Mouse (Mus musculus) intestine, embryonic 16.5 days (tissue): ENCODE measurements at regions not wholly inside any gene's neighbourhood (a gene's known extent, or its start where the extent isn't known, plus 50 kb on each side); places are given as distances from the start of the nearest gene placed in this dataset.
A peak's percentile ranks its signal among the peaks of the same experiment; 100 is the strongest.
"Not testable (repeated sequence)": the region's sequence is repeated elsewhere in the genome, so short reads cannot be mapped to it uniquely, and the experiment has no call there.

Experiments used
- ATAC-seq: fragments of 200-750 bp; cut with Nextera tagmentation; 2 replicates; pipeline ENCODE4 v1.8.0; 2017; ENCODE audit warnings: moderate TSS enrichment, moderate library complexity
- H3K27ac ChIP-seq: fragments of 300-500 bp; sonication (generic); 2 replicates; pipeline ENCODE4 v1.5.1; 2014; ENCODE audit warnings: mild to moderate bottlenecking, low read length
- H3K27me3 ChIP-seq: fragments of 300-500 bp; sonication (generic); replicated peaks from 2 replicates; pipeline ENCODE4 v1.6.1; 2014; ENCODE audit warnings: low read length, control low read depth, mixed read lengths; ENCODE audit not compliant: control insufficient read depth, insufficient read depth
- H3K36me3 ChIP-seq: fragments of 300-500 bp; sonication (generic); 2 replicates; pipeline ENCODE4 v1.6.1; 2014; ENCODE audit warnings: low read length, control low read depth; ENCODE audit not compliant: control insufficient read depth, insufficient read depth
- H3K4me1 ChIP-seq: fragments of 300-500 bp; sonication (generic); 2 replicates; pipeline ENCODE4 v1.6.1; 2014; ENCODE audit warnings: low read length, control low read depth, mixed read lengths; ENCODE audit not compliant: control insufficient read depth, insufficient read depth
- H3K4me2 ChIP-seq: fragments of 300-500 bp; sonication (generic); 2 replicates; pipeline ENCODE4 v1.6.1; 2014; ENCODE audit warnings: low read depth, low read length, control low read depth
- H3K4me3 ChIP-seq: fragments of 300-500 bp; sonication (generic); 2 replicates; pipeline ENCODE4 v1.5.1; 2014; ENCODE audit warnings: mild to moderate bottlenecking, low read length
- H3K9ac ChIP-seq: fragments of 300-500 bp; sonication (generic); 2 replicates; pipeline ENCODE4 v1.6.1; 2014; ENCODE audit warnings: low read depth, low read length
- H3K9me3 ChIP-seq: fragments of 300-500 bp; sonication (generic); 2 replicates; pipeline ENCODE4 v1.6.1; 2016; ENCODE audit warnings: low read length, control low read depth; ENCODE audit not compliant: control insufficient read depth
- WGBS: fragments of 180-500 bp; shearing (Covaris S2); extraction: QIAGEN DNeasy Blood & Tissue Kit; methylation state at CpG from one replicate; pipeline ENCODE4 v1.1.7; 2014; 5-methylcytosine and 5-hydroxymethylcytosine counted together

DNA sequence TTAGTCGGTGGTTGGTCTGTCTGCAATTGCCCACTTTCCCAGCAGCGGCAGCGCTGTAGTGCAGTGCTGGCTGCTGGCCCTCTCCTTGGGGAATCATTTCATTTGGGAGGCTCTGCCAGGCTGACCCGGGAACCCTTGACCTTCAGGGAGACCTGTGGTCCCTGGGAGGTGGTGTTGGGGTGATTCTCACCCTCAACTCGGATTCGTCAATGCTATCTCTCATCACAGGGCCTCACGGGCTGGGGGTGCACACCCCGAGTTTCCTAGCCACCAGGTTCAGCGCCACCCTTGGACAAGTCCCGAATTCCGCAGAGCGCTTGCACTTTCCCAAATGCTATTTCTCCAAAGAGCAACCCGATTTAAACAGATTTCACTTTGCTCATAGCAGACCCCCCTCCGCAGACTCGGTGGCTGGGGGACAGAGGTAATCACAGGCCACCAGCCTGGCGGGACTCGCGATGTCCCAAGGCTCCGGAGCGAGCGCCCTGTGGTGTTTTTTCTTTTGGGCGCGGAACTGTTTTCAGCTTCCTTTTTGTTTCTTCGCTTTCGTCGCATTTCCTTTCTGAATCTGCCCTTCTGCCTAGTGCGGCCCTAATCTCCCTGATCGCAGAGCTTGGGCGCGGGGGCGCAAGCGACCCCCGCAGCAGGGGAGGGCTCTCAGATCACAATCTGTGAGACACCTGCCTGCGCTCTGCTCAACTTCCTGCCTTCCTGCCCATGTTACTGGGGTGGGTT, 300.7 kb downstream of the Vrk1 start:
- H3K27ac ChIP-seq = no peak overlapping the region
- H3K4me2 ChIP-seq = peak overlapping the region; percentile 84
- peak overlapping the region; percentile 64 for H3K9ac ChIP-seq
- no peaks in the 10 kb centered on the region for H3K9me3 ChIP-seq
- H3K4me1 ChIP-seq = peaks cover 5% of the 10 kb centered on the region; the same call in 1 of the 2 replicates
- H3K36me3 ChIP-seq = no peaks in the 10 kb centered on the region
- H3K4me3 ChIP-seq = peak overlapping the region; percentile 57
- 1% methylated on average over 34 of the region's 34 CpGs for WGBS
- H3K27me3 ChIP-seq = no peaks in the 10 kb centered on the region; the same call in 1 of the 2 replicates
- ATAC-seq = no peak; the same call in 1 of the 2 replicates

GRCm38 (mm10) chr12:106311320-106311825, 301.3 kb downstream of the Vrk1 start:
- H3K9me3 ChIP-seq = no peaks in the 10 kb centered on the region
- H3K9ac ChIP-seq = peak overlapping the region; percentile 64
- no peaks in the 10 kb centered on the region for H3K36me3 ChIP-seq
- ATAC-seq = no peak
- WGBS = 55% methylated on average over 7 of the region's 7 CpGs
- peaks cover 5% of the 10 kb centered on the region; the same call in 1 of the 2 replicates for H3K4me1 ChIP-seq
- no peaks in the 10 kb centered on the region; the same call in 1 of the 2 replicates for H3K27me3 ChIP-seq
- peak overlapping the region; percentile 84 for H3K4me2 ChIP-seq
- H3K27ac ChIP-seq = no peak overlapping the region
- peak overlapping the region; percentile 57 for H3K4me3 ChIP-seq

GRCm38 (mm10) chr12:106311831-106312600, 302.0 kb downstream of the Vrk1 start:
- Histone ChIP-seq H3K27ac (no peak overlapping the region), H3K4me3 (no peak overlapping the region), H3K9ac (no peak overlapping the region), H3K36me3 (no peaks in the 10 kb centered on the region), H3K27me3 (no peaks in the 10 kb centered on the region; the same call in 1 of the 2 replicates), H3K4me2 (no peak overlapping the region), H3K9me3 (no peaks in the 10 kb centered on the region), H3K4me1 (peaks cover 5% of the 10 kb centered on the region; the same call in 1 of the 2 replicates)
- WGBS = 81% methylated on average over 17 of the region's 17 CpGs
- no peak for ATAC-seq

DNA sequence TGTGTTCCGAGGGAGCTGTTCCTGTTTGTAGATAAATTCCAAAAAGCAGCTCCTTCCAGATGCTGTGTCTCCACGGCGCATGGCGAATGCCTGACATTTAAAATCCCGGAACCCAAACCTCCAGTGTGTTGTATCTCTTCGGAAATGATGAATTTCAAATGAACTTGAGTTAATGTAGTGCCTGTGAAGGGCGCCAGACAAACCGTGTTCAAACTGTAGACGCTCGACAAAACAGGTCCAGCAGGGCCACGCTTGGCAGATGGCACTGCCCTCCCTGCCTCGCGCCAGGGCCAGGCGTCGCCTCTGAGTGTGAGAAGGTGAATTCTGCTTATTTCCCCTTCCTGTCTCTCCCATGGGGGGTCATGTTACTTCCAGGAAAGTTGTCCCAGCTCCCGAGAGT, 307.7 kb downstream of the Vrk1 start:
- H3K4me1 ChIP-seq = no peaks in the 10 kb centered on the region
- no peaks in the 10 kb centered on the region for H3K27me3 ChIP-seq
- H3K9me3 ChIP-seq = no peaks in the 10 kb centered on the region
- WGBS = 87% methylated on average over 16 of the region's 16 CpGs
- no peaks in the 10 kb centered on the region for H3K36me3 ChIP-seq
- H3K9ac ChIP-seq = no peak overlapping the region
- H3K27ac ChIP-seq = no peak overlapping the region
- no peak overlapping the region for H3K4me2 ChIP-seq
- no peak for ATAC-seq
- H3K4me3 ChIP-seq = no peak overlapping the region

GRCm38 (mm10) chr12:106321511-106321910, 311.5 kb downstream of the Vrk1 start:
- Histone ChIP-seq H3K4me1 (no peaks in the 10 kb centered on the region), H3K9me3 (no peaks in the 10 kb centered on the region), H3K4me3 (no peak overlapping the region), H3K9ac (no peak overlapping the region), H3K36me3 (no peaks in the 10 kb centered on the region), H3K27me3 (no peaks in the 10 kb centered on the region), H3K27ac (no peak overlapping the region), H3K4me2 (no peak overlapping the region)
- no peak for ATAC-seq
- 85% methylated on average over 7 of the region's 7 CpGs for WGBS

DNA sequence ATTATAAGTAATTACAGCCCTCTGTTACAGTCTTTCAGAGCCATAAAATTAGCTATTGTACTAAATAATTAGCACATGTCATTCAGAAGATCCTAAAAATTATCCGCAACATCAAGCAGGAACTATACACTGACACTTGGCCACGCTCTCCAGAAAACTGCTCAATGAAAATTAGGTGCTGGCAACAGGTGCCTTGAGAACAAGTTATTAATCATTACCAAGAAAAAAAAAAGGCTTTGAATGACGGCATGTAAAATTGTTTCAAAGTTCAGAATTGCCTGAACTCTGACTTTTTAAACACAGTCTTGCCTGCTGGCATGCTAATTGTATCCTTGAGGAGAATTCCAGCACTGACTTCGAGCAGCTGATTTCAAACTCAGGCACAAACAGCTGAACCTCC, 316.6 kb downstream of the Vrk1 start:
- no peak overlapping the region for H3K9ac ChIP-seq

DNA sequence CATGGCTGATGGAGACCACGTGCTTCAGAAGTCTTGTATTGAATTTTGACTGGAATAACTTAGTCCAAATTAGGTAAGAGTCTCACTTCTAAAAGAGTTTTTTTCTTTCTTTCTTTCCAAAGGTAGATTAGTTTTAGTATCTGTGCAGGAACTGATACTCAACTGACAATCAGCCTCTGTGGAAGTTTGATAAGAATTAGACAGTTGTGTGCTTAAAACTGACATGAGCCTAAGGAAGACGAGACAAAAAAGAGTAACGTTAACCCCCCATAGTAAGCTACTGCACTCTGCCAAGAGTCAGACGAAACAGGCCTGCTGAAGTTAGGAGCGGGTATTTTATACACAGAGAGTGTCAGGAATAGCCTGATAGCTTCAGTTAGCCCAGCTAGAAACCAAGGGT, 317.3 kb downstream of the Vrk1 start:
- ATAC-seq = no peak
- H3K9me3 ChIP-seq = no peaks in the 10 kb centered on the region
- no peak overlapping the region for H3K27ac ChIP-seq
- H3K27me3 ChIP-seq = no peaks in the 10 kb centered on the region
- no peaks in the 10 kb centered on the region for H3K36me3 ChIP-seq
- no peaks in the 10 kb centered on the region for H3K4me1 ChIP-seq
- no peak overlapping the region for H3K4me3 ChIP-seq
- WGBS = 79% methylated on average over 5 of the region's 5 CpGs
- H3K9ac ChIP-seq = no peak overlapping the region
- no peak overlapping the region for H3K4me2 ChIP-seq

More for the DNA sequence above, 316.6 kb downstream of the Vrk1 start:
- 0 out of 2 replicates have a peak, but pooled peaks have one; percentile 42 for ATAC-seq
- H3K36me3 ChIP-seq = no peaks in the 10 kb centered on the region
- H3K4me2 ChIP-seq = no peak overlapping the region
- no peaks in the 10 kb centered on the region for H3K4me1 ChIP-seq
- no peaks in the 10 kb centered on the region for H3K27me3 ChIP-seq
- H3K27ac ChIP-seq = no peak overlapping the region
- WGBS = 51% methylated on average over 4 of the region's 4 CpGs
- H3K4me3 ChIP-seq = no peak overlapping the region
- no peaks in the 10 kb centered on the region for H3K9me3 ChIP-seq

GRCm38 (mm10) chr12:106357867-106358266, 347.8 kb downstream of the Vrk1 start:
- Histone ChIP-seq H3K27ac (no peak overlapping the region), H3K27me3 (no peaks in the 10 kb centered on the region), H3K4me2 (no peak overlapping the region), H3K36me3 (no peaks in the 10 kb centered on the region), H3K4me1 (no peaks in the 10 kb centered on the region), H3K9me3 (no peaks in the 10 kb centered on the region), H3K4me3 (no peak overlapping the region), H3K9ac (no peak overlapping the region)
- WGBS = 86% methylated on average over 9 of the region's 9 CpGs
- ATAC-seq = no peak

DNA sequence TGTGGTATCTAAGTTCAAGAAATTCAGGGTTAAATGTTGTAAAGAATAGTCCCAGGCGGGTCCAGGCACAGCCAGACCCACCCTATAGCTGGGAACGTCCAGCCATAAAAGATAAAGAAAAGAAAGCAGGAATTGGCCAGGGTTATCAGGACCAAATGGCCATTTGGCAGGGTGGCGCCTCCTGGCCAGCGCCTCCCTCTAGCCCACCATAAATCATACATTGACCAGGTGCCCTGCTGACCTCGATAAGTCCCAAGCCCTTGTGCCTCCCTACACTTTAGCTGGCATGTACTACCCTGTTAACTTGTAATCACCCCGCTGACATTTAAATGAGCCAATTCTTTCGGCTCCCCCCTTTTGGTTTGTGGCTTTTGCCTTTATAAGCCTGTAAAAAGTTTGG, 351.6 kb downstream of the Vrk1 start:
- 22% methylated on average over 7 of the region's 7 CpGs for WGBS
- not testable (repeated sequence) for H3K27me3 ChIP-seq, ATAC-seq, H3K9me3 ChIP-seq, H3K4me1 ChIP-seq, H3K36me3 ChIP-seq, H3K4me2 ChIP-seq, H3K27ac ChIP-seq, H3K9ac ChIP-seq, H3K4me3 ChIP-seq
